Mouse (Mus musculus): Measurements from ENCODE around the gene Dusp15. TPM values are rescaled to one million over a fixed set of nuclear protein-coding genes. Genes with fewer than 3 reads are reported as not detected.

Dusp15 gene
- polyA plus RNA-seq (2021; fragmentation: Nextera tagmentation): 13.1 and 17.5 TPM in 2 replicates
- long read RNA-seq, experiment 1, transcript Dusp15-203 (7 exons, 2,993 nt): major isoform, 7 of 15 reads
- long read RNA-seq, experiment 1, partial matches to known transcripts: 0 of 15 reads
- long read RNA-seq, experiment 1, other reads (novel, unspliced or antisense): 4 of 15 reads
- long read RNA-seq, experiment 2, transcript Dusp15-203 (7 exons, 2,993 nt): major isoform, 7 of 21 reads
- long read RNA-seq, experiment 2, partial matches to known transcripts: 5 of 21 reads
- long read RNA-seq, experiment 2, other reads (novel, unspliced or antisense): 5 of 21 reads

DNA sequence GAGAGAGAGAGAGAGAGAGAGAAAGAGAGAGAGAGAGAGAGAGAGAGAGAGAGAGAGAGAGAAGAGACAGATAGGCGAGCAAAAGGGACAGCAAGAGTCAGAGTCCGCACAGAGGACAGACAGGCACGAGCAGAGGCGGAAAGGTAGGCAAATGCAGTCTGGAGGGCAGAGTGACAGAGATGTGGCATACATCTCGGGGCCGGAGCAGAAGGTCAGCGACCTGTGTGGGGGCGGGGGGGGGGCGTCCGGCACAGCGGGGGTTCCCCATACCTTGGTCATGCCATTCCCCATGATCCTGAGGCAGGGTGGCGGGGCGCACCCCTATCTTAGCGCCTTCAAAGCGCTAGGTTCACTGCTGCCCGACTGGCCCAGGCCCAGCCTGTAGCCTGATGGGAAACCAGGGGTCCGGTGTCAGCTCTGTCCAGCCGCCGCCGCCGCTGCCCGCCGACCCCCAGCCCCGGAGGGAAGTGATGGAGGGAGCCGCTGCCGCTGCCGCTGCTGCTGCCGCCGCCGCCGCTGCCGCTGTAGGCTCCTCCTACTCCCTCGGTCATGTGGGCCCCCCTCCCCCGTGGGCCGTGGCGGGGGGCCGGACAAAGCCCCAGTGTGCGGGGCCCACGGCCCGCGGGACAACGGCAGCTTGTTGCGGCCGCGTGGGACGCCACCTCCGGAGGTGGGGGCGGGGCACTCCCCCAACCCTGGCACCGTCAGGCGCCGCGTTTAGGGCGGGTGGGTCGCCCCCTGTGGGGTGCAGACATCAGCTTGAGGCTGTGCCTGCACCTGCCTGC is at the start of gene Dusp15:
Gene Dusp15, minus strand, starts transcription at position 634 of the 785 bp plus-strand sequence.

DNA sequence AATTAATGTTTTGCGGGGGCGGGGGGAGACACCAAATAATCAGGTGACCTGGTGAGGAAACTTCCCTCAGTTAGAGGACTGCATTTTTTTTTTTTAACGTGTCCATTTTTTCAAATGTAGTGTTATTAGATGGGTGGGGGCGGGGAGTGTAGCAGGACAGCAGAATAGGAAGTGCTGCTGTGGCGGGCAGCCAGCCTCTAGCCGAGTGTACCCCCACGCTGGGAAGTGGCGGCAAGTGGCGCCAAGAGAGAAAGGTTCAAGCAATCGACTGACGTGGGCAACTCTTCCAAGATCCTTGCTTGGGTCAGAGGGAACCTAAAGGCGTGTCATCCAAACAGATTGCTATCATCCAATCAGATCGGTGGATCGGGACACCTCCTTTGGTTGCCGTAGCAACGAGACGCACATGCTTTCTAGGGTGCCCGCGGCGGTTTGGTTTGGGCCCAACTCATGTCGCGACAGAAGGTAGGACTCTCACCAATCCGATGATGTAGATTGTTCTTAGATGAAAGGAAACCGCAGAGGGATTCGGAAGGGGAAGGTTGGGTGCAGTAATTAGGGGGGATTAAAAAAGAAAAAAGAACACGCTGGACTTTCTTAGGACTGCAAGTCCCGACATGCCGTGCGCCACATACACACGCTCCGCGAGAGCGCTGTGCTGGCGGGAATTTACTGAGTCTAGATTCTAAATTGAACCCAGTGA is 10.7 kb upstream of the Dusp15 start, which contains the start of gene Ttll9:
Gene Ttll9, plus strand, starts transcription at position 395 of the 703 bp plus-strand sequence.

DNA sequence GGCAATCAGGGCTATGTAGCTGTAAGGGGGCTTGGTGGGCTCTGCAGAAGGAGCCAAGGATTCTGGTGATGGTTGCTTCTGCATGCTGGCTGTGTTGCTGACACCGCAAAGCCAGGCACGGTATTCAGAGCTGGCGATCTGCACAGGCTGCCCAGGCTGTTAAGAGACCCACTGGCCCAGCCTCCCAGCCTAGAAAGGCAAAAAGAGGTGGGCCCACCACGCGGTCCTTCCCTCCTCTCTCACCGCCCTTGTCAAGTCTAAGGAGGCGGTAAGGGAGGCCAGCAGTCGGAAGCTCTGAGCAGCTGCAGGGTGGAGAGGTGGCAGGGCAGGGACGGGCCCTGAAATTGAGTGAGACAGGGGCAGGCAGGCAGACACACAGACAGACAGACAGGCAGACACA is 18.4 kb downstream of the Dusp15 start, which contains the start of gene Foxs1:
Gene Foxs1, minus strand, starts transcription at position 161 of the 400 bp plus-strand sequence.

DNA sequence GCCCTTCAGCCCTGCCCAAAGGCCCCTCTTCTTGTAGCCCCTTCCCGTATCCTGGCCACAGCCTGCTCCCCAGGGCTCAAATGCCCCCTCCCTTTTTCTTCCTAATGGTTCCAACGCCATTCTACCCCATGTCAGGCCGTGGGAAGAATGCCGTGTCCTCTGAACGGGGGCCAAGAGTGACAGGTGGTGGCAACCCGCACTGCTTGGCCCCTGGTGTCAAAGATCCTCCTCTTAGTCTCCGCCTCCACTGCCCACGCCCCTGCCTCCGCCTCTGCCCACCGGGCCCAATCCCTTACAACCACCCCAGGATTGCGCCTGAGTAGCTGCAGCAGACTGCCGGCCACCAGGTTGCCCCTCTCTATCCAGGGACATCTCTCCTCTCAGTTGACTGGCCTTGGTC is 40.5 kb downstream of the Dusp15 start, which contains the start of gene Mylk2:
Gene Mylk2, plus strand, starts transcription at position 322 of the 400 bp plus-strand sequence.

Other genes starting within 250 kb of the Dusp15 start
- 15.0 and 15.2 TPM in 2 replicates for gene Id1, start 215.4 kb downstream of the Dusp15 start, polyA plus RNA-seq (2021; fragmentation: Nextera tagmentation)
- gene Cox4i2, start 197.5 kb downstream of the Dusp15 start, polyA plus RNA-seq (2021; fragmentation: Nextera tagmentation): 6.5 and 6.9 TPM in 2 replicates
- gene Bcl2l1, start 120.0 kb downstream of the Dusp15 start, polyA plus RNA-seq (2021; fragmentation: Nextera tagmentation): 145 and 169 TPM in 2 replicates
- gene Tpx2, start 103.7 kb downstream of the Dusp15 start, polyA plus RNA-seq (2021; fragmentation: Nextera tagmentation): 0.74 and 1.2 TPM in 2 replicates
- gene Mylk2, start 40.3 kb downstream of the Dusp15 start, polyA plus RNA-seq (2021; fragmentation: Nextera tagmentation): not detected in 2 replicates
- gene Foxs1, start 18.5 kb downstream of the Dusp15 start, polyA plus RNA-seq (2021; fragmentation: Nextera tagmentation): 0.68 and 0.96 TPM in 2 replicates
- 0.94 and 0.98 TPM in 2 replicates for gene Ttll9, start 10.8 kb upstream of the Dusp15 start, polyA plus RNA-seq (2021; fragmentation: Nextera tagmentation)
- gene Pdrg1, start 63.7 kb upstream of the Dusp15 start, polyA plus RNA-seq (2021; fragmentation: Nextera tagmentation): 51.4 and 81.6 TPM in 2 replicates
- 0.16 and 0.21 TPM in 2 replicates for gene Xkr7, start 80.2 kb upstream of the Dusp15 start, polyA plus RNA-seq (2021; fragmentation: Nextera tagmentation)
- 0.26 and 0.44 TPM in 2 replicates for gene Ccm2l, start 114.3 kb upstream of the Dusp15 start, polyA plus RNA-seq (2021; fragmentation: Nextera tagmentation)
- gene Hck, start 156.8 kb upstream of the Dusp15 start, polyA plus RNA-seq (2021; fragmentation: Nextera tagmentation): 1.6 and 2.4 TPM in 2 replicates
- 53.1 and 56.6 TPM in 2 replicates for gene Tm9sf4, start 209.6 kb upstream of the Dusp15 start, polyA plus RNA-seq (2021; fragmentation: Nextera tagmentation)

Data from left cerebral cortex, adult 6 months (tissue).